Mouse (Mus musculus) thymus, adult 2 months (tissue): ENCODE measurements around the gene Dio1.

Source experiments
- CTCF ChIP-seq: fragments of 200-500 bp; IDR thresholded peaks from 2 replicates; pipeline ENCODE4 v1.5.1; 2012; ENCODE audit warnings: mild to moderate bottlenecking, control low read depth, low read length, moderate library complexity, borderline replicate concordance; ENCODE audit not compliant: control insufficient read depth, poor library complexity, insufficient read depth; ENCODE audit errors: extremely low read depth
- POLR2A ChIP-seq: fragments of 200-500 bp; IDR thresholded peaks from 2 replicates; pipeline ENCODE4 v1.6.1; 2012; ENCODE audit warnings: mild to moderate bottlenecking, low read length, control low read depth, moderate library complexity; ENCODE audit not compliant: control insufficient read depth, poor library complexity, insufficient read depth; ENCODE audit errors: extremely low read depth

DNA sequence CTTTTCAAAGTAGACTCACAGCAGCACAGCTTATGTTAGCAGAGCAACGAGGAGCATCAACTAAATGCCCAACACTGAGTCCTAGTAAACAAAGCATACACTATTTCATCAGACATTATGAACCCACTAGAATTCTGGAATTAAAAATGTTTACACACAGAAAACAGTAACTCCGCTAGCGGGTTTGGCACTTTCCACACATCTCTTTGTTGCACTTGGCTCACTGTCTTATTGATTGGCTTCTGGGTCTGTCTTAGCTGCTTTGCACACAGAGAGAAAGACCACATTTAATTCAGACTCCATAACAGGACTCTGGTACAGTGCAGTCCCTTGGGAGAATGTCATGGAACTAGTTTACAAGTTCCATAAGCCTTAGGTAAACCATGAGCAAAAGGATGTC lies 58.9 kb downstream of the Dio1 start:
- TF ChIP-seq CTCF (no peak), POLR2A (no peak)
